Mouse (Mus musculus) testis, adult 2 months (tissue): ENCODE measurements around the gene Mpp3.

Experiments
- CTCF ChIP-seq: fragments of 200-500 bp; IDR thresholded peaks from 2 replicates; pipeline ENCODE4 v1.5.1; 2012; ENCODE audit warnings: low read depth, mild to moderate bottlenecking, inconsistent platforms, low read length, moderate library complexity; ENCODE audit not compliant: control insufficient read depth, insufficient read depth, insufficient replicate concordance
- POLR2A ChIP-seq: fragments of 200-500 bp; IDR thresholded peaks from 2 replicates; pipeline ENCODE4 v1.6.1; 2012; ENCODE audit warnings: low read depth, mild to moderate bottlenecking, inconsistent platforms, low read length, moderate library complexity; ENCODE audit not compliant: control insufficient read depth

DNA sequence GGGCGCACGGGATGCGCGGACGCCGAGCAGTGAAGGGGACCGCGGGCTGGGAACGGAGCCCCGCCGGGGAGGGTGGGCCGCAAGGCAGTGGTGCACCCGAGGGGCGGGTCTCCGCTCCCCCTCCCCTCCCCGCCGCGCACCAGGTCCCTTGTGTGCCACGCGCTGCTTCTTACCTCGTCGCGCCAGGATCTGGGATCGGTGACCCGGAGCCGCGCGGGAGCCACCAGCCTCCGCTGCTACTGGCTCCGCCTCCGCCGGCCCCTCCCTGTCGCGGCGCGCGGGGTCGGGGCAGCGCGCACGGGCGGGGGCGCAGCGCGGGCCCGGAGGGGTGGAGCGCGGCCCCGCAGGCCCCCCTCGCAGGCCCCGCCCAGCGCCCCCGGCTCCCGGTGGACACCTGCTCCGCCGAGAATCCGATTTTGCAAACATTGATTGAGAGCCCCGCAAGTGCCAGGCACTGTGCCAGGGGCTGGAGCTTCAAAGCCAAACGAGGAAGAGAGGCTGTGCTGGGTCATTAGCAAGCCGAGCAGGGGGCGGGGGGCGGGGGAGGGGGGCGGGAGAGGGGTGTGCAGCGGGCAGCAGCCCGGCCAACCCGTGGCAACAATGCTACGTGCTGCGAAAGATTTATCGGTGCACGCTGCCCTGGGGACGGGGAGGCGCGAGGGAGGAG, 1.4 kb downstream of the Mpp3 start:
- TF ChIP-seq POLR2A (no peak), CTCF (no peak)
